Mouse (Mus musculus): ENCODE measurements around the gene Olfr769.
"Not testable (repeated sequence)": the region's sequence is repeated elsewhere in the genome, so short reads cannot be mapped to it uniquely, and the experiment has no call there.

Olfr769 gene

DNA sequence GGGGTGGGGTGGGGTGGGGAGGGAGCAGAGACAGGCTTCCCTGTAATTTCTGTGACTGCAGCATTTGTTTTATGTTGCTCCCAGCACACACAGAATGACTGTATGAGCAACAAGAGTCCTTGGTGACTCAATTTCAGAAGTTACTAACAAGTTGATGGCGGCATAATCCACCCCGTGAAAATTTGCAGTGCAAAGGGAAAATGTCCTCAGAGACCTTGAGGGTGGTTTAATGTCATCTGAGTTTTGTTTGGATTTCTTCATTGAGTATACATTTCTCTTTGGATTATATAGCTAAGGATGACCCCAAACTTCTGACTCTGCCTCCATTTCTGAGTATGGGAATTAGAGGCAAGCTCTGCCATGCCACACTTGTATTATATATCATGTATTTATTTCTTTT, at the start of gene Olfr769:
TSS of gene Olfr769 (minus strand) at position 101 of the 400 bp plus-strand sequence.
- CTCF ChIA-PET, result no interaction called here

DNA sequence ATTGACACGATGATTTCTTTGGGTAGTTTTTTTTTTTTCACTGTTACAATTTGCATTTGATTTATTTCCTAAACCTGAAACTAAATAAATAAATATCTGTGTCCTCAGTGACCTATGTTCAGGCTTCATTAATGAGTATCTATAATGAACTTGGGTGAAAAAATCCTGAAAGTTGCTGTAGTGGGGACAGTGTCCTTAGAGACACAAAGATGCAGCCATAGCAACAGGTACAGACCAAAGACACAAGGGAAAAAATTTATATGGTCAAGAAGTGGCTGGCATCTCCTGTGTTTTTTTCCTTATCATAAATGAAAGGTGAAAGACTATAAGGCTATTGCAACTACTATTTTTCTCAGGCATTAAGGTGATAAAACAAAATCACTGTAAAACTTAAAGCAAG, 47.0 kb upstream of the Olfr769 start, which contains the start of gene Olfr771:
TSS of gene Olfr771 (minus strand) at position 101 of the 400 bp plus-strand sequence.
- CTCF ChIA-PET, result no interaction called here

DNA sequence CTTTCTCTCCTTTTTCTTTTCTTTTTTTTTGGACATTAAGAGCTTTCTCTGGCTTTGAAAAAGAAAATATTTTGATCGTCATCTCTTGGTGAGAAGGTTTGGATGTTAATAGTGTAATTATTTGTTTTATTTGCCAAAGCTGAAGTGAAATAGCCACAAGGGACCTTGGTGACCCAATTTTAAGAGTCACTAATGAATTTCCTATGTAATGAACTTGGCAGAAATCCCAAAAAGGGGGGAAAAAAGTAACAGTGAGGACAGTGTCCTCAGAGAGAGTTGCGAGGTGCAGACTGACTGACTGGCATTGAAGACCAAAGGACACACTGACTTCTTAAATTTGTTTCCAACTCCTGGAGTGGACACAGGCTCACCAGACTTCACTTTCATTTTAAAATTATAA, 21.2 kb upstream of the Olfr769 start, which contains the start of gene Olfr770:
TSS of gene Olfr770 (minus strand) at position 101 of the 400 bp plus-strand sequence.
- CTCF ChIA-PET, result no interaction called here

- CTCF ChIA-PET, result no interaction called here
Observed at GRCm38 (mm10) chr10:129115146-129115545, 2.5 kb downstream of the Olfr769 start.

DNA sequence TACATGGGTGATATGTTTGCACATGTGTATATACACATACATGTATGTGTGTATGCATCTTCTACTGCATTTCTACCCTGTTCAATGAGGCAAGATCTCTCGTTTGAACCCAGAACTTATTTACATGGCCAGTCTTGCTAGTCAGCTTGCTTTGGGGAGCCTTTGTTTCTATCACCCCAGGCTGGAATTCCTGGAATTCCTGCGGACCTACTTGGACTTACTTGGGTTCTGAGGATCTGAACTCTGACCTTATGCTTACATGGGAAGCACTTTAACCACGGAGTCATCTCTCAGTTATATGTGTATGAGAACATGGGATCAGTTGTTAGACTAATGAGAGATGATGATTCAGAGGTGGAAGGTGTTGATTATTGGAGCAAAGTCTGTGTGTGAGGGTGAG, 16.4 kb downstream of the Olfr769 start:
- CTCF ChIA-PET, result no interaction called here

DNA sequence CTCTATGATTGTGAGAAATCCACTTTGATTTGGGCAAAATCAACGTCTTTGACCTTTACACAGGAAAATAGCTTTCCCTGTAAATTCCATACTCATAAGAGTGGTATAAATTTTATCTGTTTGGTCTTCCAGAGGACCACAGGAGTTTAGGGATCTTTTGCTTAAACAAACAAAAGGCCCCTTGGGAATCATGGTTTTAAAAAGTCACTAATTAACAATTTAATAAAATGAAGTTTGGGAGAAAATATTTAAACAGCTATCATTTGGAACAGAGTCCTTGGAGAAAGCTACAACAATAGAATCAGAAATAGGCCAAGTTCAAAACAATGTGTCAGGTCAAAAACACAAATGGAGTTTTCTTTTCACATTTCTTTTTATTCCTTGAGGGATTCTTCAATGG, 18.4 kb downstream of the Olfr769 start, which contains the start of gene Olfr768:
TSS of gene Olfr768 (minus strand) at position 101 of the 400 bp plus-strand sequence.
- CTCF ChIA-PET, result no interaction called here

- CTCF ChIA-PET, result not testable (repeated sequence)
Observed at GRCm38 (mm10) chr10:129082810-129083209, 34.9 kb downstream of the Olfr769 start, which contains the start of gene Olfr767. TSS of gene Olfr767 (minus strand) at chr10:129082910.

- CTCF ChIA-PET, result no interaction called here
Observed at GRCm38 (mm10) chr10:129068877-129069276, 48.8 kb downstream of the Olfr769 start, which contains the start of gene Olfr766-ps1. TSS of gene Olfr766-ps1 (minus strand) at chr10:129068977.
